Mouse (Mus musculus) embryonic stem cell, embryonic (primary cell): ENCODE results near the gene Brinp3.

ENCODE experiments used
- CTCF ChIA-PET, 4 experiments: fragments of 300-600 bp in 2 of 4; fragments of 350-600 bp in 2 of 4; sonication (Branson Sonifier 250); formaldehyde crosslinking; loops; one replicate each; lab custom pipeline; 2022; ENCODE audit warnings: inconsistent platforms in 2 of 4; lab: Charles Lee
- POLR2A ChIA-PET, 4 experiments: fragments of 300-600 bp in 2 of 4; fragments of 350-600 bp in 2 of 4; sonication (Branson Sonifier 250); formaldehyde crosslinking; loops; one replicate each; lab custom pipeline; 2022; ENCODE audit warnings: antibody characterized with exemption in 4 of 4, inconsistent platforms in 1 of 4; lab: Charles Lee

The Brinp3 gene

DNA sequence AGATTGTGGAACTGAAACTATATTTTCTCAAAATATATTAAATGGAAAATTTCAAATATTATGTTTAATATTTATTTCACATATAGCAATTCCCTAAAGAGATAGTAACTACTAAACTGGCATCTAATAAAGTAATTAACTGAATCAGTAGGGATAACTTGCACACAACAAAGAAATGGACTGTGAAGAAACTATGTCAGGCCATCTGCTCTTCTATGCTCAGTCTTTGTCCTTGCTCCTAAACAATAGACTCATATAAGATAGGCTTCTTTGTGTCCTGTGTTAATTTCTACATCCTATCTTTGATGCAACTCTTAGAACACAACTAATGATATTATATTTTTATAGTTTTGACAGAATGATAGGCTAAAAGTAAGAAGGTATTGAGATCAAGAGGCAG, 256.5 kb downstream of the Brinp3 start:
- POLR2A ChIA-PET, result no interaction called here

DNA sequence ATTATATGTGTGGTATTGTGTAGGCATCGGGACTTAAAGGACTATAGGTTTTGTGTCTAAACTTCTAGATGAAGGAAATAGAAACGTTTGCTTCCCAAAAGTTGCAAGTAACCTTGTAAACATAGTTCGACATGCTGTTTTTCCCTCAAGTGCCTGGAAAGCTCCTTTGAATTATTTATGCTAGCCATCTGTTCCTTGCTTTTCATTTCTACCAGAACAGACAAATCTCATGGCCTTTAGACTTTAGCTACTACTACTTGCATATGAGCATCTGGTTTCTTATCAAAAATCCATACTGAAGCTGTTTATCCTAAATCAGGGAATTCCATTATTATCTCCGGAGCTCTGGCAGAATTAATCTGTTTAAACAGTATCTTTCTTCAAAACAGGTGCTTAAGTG, 288.7 kb downstream of the Brinp3 start:
- POLR2A ChIA-PET, result no interaction called here
- CTCF ChIA-PET, result no interaction called here

More for the DNA sequence above, 256.5 kb downstream of the Brinp3 start:
- CTCF ChIA-PET, result no interaction called here

DNA sequence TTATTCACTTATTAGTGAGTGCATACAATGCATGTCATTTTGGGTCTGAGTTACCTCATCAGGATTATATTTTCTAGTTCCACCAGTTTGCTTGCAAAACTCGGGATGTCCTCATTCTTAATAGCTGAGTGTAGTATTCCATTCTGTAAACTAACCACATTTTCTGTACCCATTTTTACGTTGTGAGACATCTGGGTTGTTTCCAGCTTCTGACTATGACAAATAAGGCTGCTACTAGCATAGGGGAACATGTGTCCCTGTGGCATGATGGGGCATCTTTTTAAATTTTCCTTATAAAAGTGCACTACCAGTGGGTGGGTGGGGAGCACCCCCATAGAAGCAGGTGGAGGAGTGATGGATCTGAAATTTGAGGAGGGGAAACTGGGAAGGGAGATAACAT, 292.7 kb downstream of the Brinp3 start:
- POLR2A ChIA-PET, result no interaction called here

DNA sequence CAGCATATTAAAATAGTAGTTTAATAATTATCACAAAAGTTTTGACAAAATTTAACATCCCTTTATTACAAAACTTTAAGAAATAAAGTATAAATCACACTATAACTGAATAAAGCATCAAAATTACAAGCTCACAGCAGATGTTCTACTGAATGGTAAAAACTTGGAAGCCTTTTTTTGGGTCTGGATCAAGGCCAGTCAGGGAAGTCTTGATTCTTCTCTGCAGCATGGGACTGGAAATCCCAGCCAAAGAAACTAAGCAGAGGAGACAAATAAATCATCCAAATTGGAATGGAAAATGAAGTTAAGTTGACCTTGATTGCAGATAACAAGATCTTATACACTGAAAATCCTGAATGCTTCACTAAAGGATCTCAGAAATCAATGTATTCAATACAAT, 298.3 kb downstream of the Brinp3 start:
- CTCF ChIA-PET, result no interaction called here

More for the DNA sequence above, 292.7 kb downstream of the Brinp3 start:
- CTCF ChIA-PET, result no interaction called here

DNA sequence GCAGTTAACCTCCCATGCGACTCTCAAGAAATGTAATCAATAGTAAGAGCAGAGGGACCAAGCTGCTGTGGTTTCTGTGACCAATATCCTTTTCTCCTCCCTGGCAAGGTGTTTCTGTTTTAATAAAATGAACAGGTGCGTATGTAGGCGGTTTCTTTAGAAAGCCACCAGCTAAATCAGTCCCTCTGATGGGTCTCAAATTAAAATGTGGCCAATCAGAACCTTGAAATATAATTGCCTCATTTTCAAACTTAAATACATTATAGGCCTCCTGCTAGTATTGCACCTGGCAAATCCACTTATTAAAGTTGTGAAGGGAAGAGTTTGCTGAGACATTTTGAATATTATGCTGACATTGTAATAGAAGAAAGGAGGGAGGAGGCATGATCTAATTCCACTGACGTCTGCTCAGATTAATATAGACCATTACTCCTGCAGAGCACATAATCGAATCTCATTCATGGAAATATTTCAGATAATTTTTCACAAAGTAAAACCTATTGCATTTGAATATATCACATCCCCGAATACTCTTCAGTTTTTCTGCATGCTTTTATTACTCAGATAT, 305.5 kb downstream of the Brinp3 start:
- POLR2A ChIA-PET, result no interaction called here

More for the DNA sequence above, 298.3 kb downstream of the Brinp3 start:
- POLR2A ChIA-PET, result no interaction called here

DNA sequence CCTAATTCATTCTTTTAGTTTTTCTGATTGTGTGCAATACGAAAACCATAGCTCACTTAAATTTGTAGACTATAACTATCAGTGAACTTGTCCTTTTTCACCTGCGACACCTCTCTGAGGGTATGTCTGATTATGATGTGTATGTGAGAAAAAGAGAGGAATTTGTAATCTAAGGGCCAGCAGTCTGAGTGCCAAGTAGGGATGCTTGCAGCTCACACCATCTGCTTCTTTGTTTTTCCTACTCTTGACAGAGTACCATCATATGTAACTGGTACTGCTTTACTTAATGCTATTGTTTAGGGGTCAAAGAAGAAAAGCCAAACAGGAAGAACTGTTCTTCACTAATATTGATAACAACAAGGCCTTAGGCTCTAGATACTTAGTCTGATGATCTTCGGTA, 307.3 kb downstream of the Brinp3 start:
- CTCF ChIA-PET, result no interaction called here
- POLR2A ChIA-PET, result interaction anchor here in 1 of 4 experiments (0.6 kb wide), 1 partner anchor 385 kb away, joined by 3 read pairs; no protein-coding TSS in a partner anchor

More for the DNA sequence above, 305.5 kb downstream of the Brinp3 start:
- CTCF ChIA-PET, result no interaction called here

DNA sequence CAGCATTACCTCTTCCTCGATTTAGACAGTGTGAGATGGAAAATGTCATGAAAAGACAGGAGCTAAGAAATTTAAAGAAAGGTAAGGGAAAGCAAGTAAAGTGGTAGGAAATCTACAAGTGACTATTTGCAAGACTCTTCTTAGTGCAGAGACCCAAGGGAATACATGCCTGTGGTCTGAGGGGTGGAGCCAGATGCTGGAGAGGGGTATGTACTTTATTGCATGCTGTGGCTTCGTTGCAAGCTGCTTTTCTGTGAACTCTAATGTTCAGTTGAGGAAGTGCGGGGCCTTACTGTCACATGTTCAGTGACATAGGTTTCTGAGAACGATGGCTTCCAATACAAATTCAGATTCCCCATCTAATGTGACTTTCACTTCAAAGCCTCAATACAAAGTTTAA, 313.2 kb downstream of the Brinp3 start:
- POLR2A ChIA-PET, result no interaction called here

DNA sequence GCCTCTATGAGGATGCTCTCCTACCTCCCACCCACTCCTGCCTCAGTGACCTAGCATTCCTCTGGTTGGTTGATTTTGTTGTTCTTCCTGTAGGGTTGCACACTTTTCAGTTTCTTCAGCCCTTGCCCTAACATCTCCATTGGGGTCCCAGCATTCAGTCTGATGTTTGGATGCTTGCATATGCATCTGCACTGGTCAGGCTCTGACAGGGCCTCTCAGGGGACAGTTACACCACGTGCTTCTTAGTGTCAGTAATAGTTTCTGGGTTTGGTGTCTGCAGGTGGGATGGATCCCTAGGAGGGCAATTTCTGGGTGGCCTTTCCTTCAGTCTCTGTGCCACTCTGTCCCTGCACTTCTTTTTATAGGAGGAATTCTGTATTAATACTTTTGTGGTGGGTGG, 339.3 kb downstream of the Brinp3 start:
- CTCF ChIA-PET, result no interaction called here
- POLR2A ChIA-PET, result no interaction called here

More for the DNA sequence above, 313.2 kb downstream of the Brinp3 start:
- CTCF ChIA-PET, result no interaction called here

DNA sequence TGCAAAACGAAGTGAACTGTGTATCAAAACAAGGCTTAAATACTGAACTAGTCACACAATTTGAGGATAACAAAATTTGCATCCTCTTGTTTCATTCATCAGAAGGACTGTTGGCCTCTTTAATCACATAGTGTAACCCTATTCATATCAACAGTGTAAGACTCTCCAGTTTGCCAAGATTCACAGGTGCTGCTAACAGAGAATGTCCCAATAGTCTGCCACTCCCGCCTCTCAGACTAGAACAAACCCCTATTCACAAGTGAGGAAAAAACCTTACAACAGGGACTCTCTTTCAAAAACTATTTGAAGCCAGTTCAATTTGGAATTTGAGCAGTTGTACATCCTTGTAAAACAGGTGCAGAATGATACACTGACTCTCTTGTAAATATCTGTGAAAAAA, 349.5 kb downstream of the Brinp3 start:
- CTCF ChIA-PET, result no interaction called here

DNA sequence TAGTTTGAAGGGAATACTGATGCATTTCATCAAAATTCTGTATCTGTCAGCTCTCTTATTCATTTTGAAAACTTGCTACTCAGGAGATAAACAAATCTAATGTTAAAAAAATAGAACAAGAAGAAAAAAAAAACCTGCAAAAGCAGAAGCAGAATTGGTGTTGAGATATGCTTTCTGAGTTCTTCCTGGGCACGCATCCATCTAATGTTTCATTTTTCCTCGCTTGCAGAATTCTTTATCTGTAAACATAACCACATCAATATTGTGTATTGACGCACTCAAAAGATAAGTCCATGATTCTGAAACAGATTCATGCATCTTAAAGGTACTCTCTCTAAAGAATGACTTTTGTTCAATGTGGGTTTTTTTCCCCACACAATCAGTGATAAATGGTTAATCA, 354.3 kb downstream of the Brinp3 start:
- CTCF ChIA-PET, result no interaction called here

More for the DNA sequence above, 349.5 kb downstream of the Brinp3 start:
- POLR2A ChIA-PET, result no interaction called here

DNA sequence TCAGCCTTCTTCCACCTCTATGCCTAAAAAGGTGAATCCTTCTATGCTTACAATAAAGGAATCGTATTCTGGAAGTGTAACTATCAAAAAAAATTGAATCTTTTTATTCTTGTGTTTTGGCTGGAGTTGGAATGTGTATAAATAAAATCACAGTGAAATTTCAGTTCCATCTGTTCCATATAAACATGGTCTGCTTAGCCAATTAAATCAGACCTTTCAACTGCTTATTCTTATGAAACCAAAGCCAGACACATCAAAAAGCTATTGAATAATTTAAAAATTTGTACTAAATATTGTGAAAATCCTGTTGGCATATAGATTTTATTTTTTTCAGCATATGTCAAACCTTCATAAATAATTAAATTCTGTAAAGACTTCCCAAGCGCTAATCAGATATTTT, 355.6 kb downstream of the Brinp3 start:
- ChIA-PET CTCF (no interaction called here), POLR2A (no interaction called here)

More for the DNA sequence above, 354.3 kb downstream of the Brinp3 start:
- POLR2A ChIA-PET, result no interaction called here

DNA sequence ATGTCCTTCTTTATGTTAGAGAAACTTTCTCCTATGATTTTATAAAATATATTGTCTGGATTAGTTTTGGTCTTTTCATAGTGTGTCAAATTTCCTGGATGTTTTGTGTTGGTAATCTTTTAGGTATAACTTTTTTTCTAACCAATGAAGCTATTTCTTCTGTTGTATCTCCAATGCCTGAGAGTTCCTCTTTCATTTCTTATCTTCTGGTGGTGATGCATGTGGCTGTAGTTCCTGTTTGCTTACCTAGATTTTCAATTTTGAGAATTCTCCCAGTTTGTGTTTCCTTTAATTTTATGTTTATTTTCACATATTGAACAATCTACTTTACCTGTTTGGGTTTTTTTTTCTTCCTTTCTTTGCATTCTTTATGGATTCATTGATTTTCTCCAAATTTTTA, 404.1 kb downstream of the Brinp3 start:
- POLR2A ChIA-PET, result no interaction called here
- CTCF ChIA-PET, result no interaction called here

DNA sequence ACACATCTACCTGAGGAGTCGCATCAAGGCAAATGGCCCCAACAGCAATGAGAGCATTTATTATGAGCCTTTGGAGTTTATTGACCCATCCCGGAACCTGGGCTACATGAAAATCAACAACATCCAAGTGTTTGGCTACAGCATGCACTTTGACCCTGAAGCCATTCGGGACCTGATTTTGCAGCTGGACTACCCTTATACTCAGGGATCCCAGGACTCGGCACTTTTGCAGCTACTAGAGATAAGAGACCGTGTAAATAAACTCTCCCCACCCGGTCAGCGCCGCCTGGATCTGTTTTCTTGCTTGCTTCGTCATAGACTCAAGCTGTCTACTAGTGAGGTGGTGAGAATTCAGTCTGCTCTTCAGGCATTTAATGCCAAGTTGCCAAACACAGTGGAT, 407.1 kb downstream of the Brinp3 start:
- ChIA-PET CTCF (no interaction called here), POLR2A (no interaction called here)

DNA sequence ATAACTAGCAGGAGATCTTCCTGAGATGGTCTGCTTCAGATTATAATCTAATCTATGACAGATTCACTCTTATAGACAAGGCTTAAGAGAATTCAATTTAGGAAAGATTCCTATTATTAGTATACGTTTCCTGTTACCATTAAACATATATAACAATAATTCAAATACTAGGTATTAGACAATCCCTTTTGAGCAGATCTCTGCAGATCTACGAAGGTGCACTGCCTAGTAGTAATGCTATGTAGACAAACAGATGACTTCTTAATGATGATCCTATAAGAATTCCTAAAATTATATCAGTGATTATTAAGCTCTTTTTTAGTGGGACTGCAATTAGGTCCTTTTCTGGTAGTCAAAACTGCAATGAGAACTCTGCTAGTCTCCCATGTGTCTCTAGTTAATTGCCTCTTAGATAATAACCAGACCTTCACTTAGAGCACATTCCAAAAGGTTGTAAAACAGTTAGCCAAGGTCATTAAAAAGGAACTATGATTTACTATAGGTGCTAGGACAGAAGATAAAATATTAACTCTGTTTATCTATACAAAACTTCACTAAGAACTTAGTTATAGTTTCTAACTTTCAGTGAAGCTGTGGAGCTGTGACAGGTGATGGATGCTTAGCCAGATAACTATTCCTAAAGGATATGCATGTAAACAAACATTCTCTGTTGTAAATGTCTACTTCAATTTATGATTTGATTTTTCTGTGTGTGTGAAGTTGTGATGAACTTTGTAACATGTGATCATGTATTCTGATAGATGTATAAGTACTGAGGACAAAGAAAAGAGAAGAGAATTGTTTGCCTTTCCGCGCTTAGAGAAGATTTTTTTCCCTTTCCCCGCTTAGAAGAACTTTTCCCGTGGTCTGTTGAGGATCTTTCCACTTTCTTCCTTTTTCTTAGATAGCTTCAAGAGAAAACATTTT, 445.2 kb downstream of the Brinp3 start:
- ChIA-PET POLR2A (no interaction called here), CTCF (no interaction called here)
